Mouse (Mus musculus) ovary, adult 10 weeks (tissue): ENCODE data around the gene Ndc1. TPM values are rescaled to one million over a fixed set of nuclear protein-coding genes. Genes with fewer than 3 reads are reported as not detected.

ENCODE experiments used
- polyA plus RNA-seq: library from polyadenylated mRNA; stranded (reverse); fragments of 350-450 nt; fragmentation: Illumina TruSeq; extraction: RNeasy Lipid Tissue Mini Kit (QIAGEN cat#74804); gene quantifications from one replicate; pipeline ENCODE4 v1.2.3, GENCODE M21; 2014

Gene Ndc1
- polyA plus RNA-seq: 63.8 TPM

DNA sequence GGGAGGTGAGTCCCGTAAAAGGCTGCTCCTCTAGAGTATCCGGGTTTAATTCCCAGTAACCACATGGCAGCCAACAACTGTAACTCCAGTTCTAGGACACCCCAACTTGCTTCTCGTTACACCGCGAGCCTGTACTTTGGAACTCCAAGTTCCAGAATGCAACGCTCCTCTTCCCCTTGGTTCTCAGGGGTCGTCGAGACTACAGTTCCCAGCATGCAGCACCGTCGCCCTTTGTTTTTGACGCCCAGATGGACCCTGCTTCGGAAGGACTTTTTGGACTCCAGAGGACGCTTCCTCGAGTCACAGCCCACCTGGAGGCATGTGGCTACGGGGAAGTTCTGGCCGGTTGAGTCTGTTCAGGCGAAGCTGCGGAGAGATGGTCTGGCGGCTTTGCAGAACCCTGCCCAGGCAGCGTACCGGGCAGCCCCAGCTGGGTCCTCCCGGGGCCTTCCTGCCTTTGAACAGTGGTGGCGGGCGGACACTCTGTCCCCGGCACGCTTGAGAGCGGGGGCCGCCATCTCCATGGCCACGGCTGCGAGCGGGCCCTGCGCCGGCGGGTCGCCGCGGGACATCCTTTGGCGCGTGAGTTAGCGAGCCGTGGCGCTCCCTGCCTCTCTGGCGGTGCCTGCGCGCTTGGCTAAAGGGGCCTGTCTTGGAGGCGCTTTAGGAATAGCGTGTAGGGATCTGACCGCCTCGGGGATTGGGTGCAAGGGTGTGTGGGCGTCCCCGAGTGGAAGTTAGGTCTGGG is at the start of gene Ndc1:
Gene Ndc1 (plus strand): TSS at position 218 of the 748 bp plus-strand sequence.

DNA sequence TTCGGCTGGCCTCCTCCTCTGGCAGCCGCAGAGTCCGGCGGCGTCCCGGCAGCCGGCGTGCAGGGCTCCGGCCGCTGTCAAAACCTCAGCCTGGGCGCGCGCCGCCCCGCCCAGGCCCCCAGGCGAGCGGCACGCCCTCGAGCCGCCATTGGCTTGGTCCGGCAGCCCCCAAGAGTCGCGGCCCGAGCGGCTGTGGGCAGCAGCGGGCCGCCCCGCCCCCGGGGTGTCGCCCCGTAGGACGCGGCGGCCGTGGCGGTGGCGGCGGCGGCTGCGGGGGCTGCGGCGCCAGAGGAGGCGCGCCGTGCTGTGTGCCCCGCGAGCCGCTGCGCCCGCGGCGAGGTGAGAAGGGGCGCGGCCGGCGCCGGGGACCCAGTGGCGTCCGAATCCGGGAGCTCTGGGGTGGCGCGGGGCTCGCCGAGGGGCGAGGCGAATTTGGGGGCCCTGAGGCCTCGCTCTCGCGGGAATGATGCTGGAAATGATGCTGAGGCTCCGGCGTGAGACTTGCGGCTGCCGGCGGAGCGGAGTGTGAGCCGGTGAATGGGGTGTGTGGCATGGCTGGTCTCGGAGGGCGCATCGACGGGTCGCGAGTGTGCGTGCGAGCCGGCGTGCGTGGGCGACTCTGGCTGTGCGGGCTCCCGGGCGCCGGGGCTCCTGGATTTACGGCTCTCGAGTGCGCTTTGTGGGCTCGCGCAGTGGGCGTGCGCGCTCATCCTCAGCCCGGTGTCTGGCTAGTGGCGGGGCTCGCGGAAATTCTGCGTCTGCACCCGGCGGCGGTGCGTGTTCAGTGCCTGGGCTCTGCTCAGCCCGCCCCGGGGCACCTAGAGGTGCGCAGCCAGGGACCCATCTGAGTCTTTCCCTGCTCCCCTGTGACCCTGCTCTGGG is 67.0 kb downstream of the Ndc1 start, which contains the start of gene Glis1:
Gene Glis1 (plus strand): TSS at position 236 of the 882 bp plus-strand sequence.

Other genes with a start within 250 kb of the Ndc1 start
- gene Tmem59, start 189.4 kb upstream of the Ndc1 start, polyA plus RNA-seq: 644 TPM
- 48.4 TPM for gene Tceanc2, start 188.7 kb upstream of the Ndc1 start, polyA plus RNA-seq
- not detected for gene Ldlrad1, start 158.6 kb upstream of the Ndc1 start, polyA plus RNA-seq
- 52.7 TPM for gene Lrrc42, start 114.3 kb upstream of the Ndc1 start, polyA plus RNA-seq
- 99.8 TPM for gene Hspb11, start 114.2 kb upstream of the Ndc1 start, polyA plus RNA-seq
- 1.3 TPM for gene Dio1, start 60.6 kb upstream of the Ndc1 start, polyA plus RNA-seq
- 36.7 TPM for gene Yipf1, start 53.4 kb upstream of the Ndc1 start, polyA plus RNA-seq
- gene Glis1, start 66.8 kb downstream of the Ndc1 start, polyA plus RNA-seq: not detected